Mouse (Mus musculus) hindbrain, embryonic 12.5 days (tissue): Measurements from ENCODE around the gene Ubald1. TPM values are rescaled to one million over a fixed set of nuclear protein-coding genes. Genes with fewer than 3 reads are reported as not detected.

Source experiments
- ATAC-seq: fragments of 200-750 bp; cut with Nextera tagmentation; 2 replicates; pipeline ENCODE4 v1.8.0; 2017; ENCODE audit warnings: moderate TSS enrichment; ENCODE audit not compliant: low FRiP score
- H3K27ac ChIP-seq: fragments of 300-500 bp; sonication (generic); 2 replicates; pipeline ENCODE4 v1.5.1; 2016; ENCODE audit warnings: mild to moderate bottlenecking
- H3K27me3 ChIP-seq: fragments of 300-500 bp; sonication (generic); 2 replicates; pipeline ENCODE4 v1.6.1; 2016; ENCODE audit warnings: mild to moderate bottlenecking
- H3K36me3 ChIP-seq: fragments of 300-500 bp; sonication (generic); 2 replicates; pipeline ENCODE4 v1.6.1; 2016; ENCODE audit warnings: mild to moderate bottlenecking
- H3K4me1 ChIP-seq: fragments of 300-500 bp; sonication (generic); 2 replicates; pipeline ENCODE4 v1.6.1; 2016
- H3K4me2 ChIP-seq: fragments of 300-500 bp; sonication (generic); replicated peaks from 2 replicates; pipeline ENCODE4 v1.6.1; 2016; ENCODE audit warnings: mild to moderate bottlenecking
- H3K4me3 ChIP-seq: fragments of 300-500 bp; sonication (generic); 2 replicates; pipeline ENCODE4 v1.5.1; 2016; ENCODE audit warnings: mild to moderate bottlenecking
- H3K9ac ChIP-seq: fragments of 300-500 bp; sonication (generic); 2 replicates; pipeline ENCODE4 v1.6.1; 2016; ENCODE audit warnings: mild to moderate bottlenecking, moderate library complexity
- H3K9me3 ChIP-seq: fragments of 300-500 bp; sonication (generic); replicated peaks from 2 replicates; pipeline ENCODE4 v1.6.1; 2016; ENCODE audit warnings: mild to moderate bottlenecking
- WGBS: fragments of 180-500 bp; shearing (Covaris S2); methylation state at CpG from one replicate; pipeline ENCODE4 v1.1.7; 2016; 5-methylcytosine and 5-hydroxymethylcytosine counted together
- polyA plus RNA-seq: library from polyadenylated mRNA; unstranded; fragments of >200 nt; fragmentation: Nextera tagmentation; extraction: Ambion mirVana; gene quantifications from 2 replicates; pipeline ENCODE4 v1.2.1, GENCODE M21; 2016

Ubald1 gene
- polyA plus RNA-seq, 1 experiment from 2014 or later: 38.8 TPM

- ATAC-seq: no peak
- no peak overlapping the region for H3K4me2 ChIP-seq
- H3K36me3 ChIP-seq: no peaks in the 10 kb centered on the region
- no peak overlapping the region for H3K9ac ChIP-seq
- H3K27ac ChIP-seq: no peak overlapping the region
- no peaks in the 10 kb centered on the region for H3K9me3 ChIP-seq
- 75% methylated on average over 5 of the region's 5 CpGs for WGBS
- H3K4me1 ChIP-seq: peaks cover 8% of the 10 kb centered on the region; the same call in 1 of the 2 replicates
- no peaks in the 10 kb centered on the region for H3K27me3 ChIP-seq
- H3K4me3 ChIP-seq: no peak overlapping the region
Measured at GRCm38 (mm10) chr16:4896249-4897027, 16.3 kb upstream of the Ubald1 start.

DNA sequence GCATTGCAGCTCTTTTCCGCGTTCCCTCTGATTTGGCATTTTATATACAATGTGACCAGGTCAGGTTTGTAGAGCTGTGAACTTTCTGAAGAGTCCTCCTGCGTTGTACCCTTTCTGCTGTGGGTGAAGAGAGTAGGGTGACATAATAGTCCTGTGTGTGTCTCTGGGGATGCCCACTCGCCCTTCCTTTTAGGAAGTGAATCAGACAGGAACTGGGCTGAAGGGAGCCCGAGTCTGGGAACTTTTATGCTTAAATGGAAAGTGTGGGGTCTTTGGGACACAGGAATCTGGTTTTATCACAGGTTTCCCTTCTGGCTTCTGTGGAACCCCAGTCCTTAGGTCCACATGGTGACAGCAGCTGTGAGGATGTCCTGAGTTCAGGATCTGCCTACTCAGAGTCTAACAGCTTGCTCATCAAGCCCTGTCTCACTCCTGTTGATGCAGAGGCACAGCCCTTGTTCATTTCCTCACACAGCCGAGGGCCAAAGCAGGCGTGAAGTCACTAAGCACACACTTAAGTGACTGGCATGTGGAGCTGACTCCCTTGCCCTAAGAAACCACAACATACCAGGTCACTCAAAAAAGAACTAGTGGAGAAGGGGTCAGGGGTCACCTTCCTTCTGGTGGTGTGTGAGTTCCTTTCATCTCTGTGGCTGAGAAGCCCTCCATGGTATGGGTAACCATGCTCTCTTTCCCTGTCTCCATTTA is 14.2 kb upstream of the Ubald1 start:
- 84% methylated on average over 7 of the region's 7 CpGs for WGBS
- Histone ChIP-seq H3K4me2 (no peak overlapping the region), H3K36me3 (no peaks in the 10 kb centered on the region), H3K4me1 (peaks cover 2% of the 10 kb centered on the region), H3K27me3 (no peaks in the 10 kb centered on the region), H3K4me3 (no peak overlapping the region), H3K9ac (no peak overlapping the region), H3K27ac (no peak overlapping the region), H3K9me3 (no peaks in the 10 kb centered on the region)
- no peak for ATAC-seq

DNA sequence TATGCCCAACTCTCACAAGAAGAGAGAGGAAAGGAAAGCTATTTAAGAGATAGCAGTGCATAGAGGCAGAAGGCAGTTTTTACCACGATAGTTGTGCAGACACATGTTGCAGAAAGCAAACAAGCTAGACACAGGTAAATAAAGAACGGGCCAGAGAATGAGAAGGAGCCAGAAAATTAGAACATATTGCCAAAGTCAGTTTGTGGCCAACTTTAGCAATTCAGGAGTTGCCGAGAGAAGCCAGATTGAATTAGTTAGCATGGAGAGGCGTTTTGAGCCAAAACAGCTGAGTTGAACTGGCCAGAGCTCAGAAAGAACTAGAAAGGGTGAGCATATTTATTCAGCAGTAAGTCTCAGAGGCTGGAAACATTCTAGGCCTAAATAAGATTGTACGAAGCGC is 12.1 kb upstream of the Ubald1 start:
- no peaks in the 10 kb centered on the region for H3K9me3 ChIP-seq
- H3K36me3 ChIP-seq: no peaks in the 10 kb centered on the region
- H3K4me2 ChIP-seq: no peak overlapping the region
- no peak overlapping the region for H3K4me3 ChIP-seq
- H3K27ac ChIP-seq: no peak overlapping the region
- WGBS: 92% methylated on average over 6 of the region's 6 CpGs
- ATAC-seq: no peak
- no peak overlapping the region for H3K9ac ChIP-seq
- no peaks in the 10 kb centered on the region for H3K27me3 ChIP-seq
- peaks cover 13% of the 10 kb centered on the region for H3K4me1 ChIP-seq

DNA sequence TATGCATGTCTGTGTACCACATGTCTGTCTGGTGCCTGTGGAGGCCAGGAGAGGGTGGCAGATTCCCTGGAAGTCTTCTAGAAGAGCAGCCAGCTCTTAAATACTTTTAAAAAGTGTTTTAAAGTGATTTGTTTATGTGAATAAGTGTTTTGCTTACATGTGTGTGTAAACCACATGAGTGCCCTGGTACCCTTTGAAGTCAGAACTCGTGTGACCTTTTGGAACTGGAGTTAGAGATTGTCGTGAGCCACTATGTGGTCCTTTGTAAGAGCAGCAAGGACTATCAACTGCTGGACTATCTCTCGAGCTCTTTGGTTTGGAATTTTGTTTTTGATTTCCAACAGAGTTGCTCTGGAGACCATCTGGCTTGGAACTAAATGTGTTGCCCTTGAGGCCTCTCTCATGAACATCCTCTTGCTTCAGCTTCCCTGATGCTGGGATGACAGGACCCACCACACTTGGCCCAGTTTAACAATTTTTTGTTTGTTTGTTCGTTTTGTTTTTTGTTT is 10.1 kb upstream of the Ubald1 start:
- no peak for ATAC-seq
- H3K27ac ChIP-seq: no peak overlapping the region
- H3K36me3 ChIP-seq: no peaks in the 10 kb centered on the region
- no peak overlapping the region for H3K4me3 ChIP-seq
- no peaks in the 10 kb centered on the region for H3K27me3 ChIP-seq
- no peaks in the 10 kb centered on the region for H3K9me3 ChIP-seq
- H3K4me1 ChIP-seq: peaks cover 18% of the 10 kb centered on the region
- H3K4me2 ChIP-seq: no peak overlapping the region
- H3K9ac ChIP-seq: no peak overlapping the region
- 64% methylated on average over 4 of the region's 4 CpGs for WGBS

- peak overlapping the region; percentile 89 for H3K4me3 ChIP-seq
- H3K9ac ChIP-seq: peak overlapping the region; percentile 88
- WGBS: under 1% methylated on average over 8 of the region's 8 CpGs
- no peaks in the 10 kb centered on the region for H3K27me3 ChIP-seq
- peaks cover 22% of the 10 kb centered on the region for H3K4me1 ChIP-seq
- H3K4me2 ChIP-seq: peak overlapping the region; percentile 85
- H3K36me3 ChIP-seq: no peaks in the 10 kb centered on the region
- no peak for ATAC-seq
- H3K9me3 ChIP-seq: no peaks in the 10 kb centered on the region
- H3K27ac ChIP-seq: peak overlapping the region; percentile 87
Measured at GRCm38 (mm10) chr16:4886690-4887020, 6.5 kb upstream of the Ubald1 start.

DNA sequence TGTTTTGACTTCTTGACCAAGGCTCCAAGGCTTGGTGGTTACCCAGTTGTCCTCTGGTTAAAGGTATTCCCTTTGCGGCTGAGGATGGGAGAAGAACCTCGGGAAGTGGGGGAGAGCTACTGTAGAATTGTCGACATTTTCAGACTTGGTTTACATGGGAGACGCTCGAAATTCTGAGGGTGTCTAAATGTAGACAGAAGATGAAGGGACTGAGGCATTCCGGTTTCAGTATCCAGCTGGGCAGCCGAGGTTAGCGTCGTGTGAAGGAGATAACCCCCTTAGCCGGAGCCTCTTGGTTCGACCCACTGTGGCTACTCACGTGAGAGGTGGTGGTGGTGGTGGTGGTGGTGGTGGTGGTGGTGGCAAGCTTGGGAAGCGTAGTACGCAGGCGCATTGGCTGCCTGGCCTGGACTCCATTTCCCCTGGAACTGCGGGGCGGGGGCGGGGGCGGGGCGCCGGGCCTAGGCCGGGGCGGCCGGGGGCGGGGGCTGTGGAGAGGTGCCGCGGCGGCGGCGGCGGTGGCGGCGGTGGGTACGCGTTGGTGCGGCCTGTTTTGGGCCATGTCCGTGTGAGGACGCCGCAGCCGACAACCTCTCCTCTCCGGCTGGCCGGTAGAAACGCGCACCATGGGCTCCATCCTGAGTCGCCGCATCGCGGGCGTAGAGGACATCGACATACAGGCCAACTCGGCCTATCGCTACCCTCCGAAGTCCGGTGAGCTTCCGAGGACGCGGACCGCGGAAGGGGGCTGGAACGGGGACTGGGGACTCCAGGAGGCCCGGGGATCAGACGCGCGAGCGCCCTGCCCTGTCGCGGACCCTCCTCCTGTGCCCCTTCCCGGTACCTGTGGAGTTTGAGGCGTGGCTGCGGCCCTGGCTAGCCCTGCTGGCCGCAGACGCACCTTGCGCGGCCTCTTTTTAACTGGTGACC is 5.9 kb upstream of the Ubald1 start, which contains the start of gene Mgrn1:
Mgrn1 (plus strand) TSS at position 490 of the 930 bp plus-strand sequence.
- peak within 1 kb of the TSS; percentile 87 for H3K27ac ChIP-seq
- no peaks in the 10 kb centered on the region for H3K36me3 ChIP-seq
- no peaks in the 10 kb centered on the region for H3K9me3 ChIP-seq
- under 1% methylated on average over 62 of the region's 74 CpGs for WGBS
- H3K9ac ChIP-seq: peak within 1 kb of the TSS; percentile 88
- H3K4me1 ChIP-seq: peaks cover 28% of the 10 kb centered on the region
- peak; percentile 92 for ATAC-seq
- peak within 1 kb of the TSS; percentile 89 for H3K4me3 ChIP-seq
- H3K27me3 ChIP-seq: no peaks in the 10 kb centered on the region
- H3K4me2 ChIP-seq: peak within 1 kb of the TSS; percentile 85

DNA sequence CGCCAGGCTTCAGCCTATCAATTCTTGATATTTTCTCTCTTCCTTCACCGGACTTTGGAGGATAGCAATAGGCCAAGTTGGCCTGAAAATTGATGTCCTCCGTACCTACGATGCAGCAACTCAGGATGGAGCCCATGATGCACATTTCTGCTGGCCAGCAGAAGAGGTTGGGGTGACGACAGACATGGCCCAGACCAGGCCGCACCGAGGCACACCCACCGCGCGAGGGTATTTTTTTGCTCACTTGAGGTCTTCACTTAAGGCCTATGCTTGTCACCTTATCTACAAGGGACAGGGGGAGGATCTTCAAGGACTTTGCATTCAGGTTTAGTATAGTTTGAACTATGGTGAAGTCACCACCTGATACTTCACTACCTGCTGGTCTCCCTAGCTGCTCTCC is 4.8 kb upstream of the Ubald1 start:
- Histone ChIP-seq H3K27me3 (no peaks in the 10 kb centered on the region), H3K4me1 (peaks cover 29% of the 10 kb centered on the region), H3K9me3 (no peaks in the 10 kb centered on the region), H3K4me2 (no peak overlapping the region), H3K4me3 (no peak overlapping the region), H3K27ac (no peak overlapping the region), H3K9ac (no peak overlapping the region), H3K36me3 (no peaks in the 10 kb centered on the region)
- no peak for ATAC-seq
- 95% methylated on average over 10 of the region's 10 CpGs for WGBS

GRCm38 (mm10) chr16:4881400-4882351 is 1.6 kb upstream of the Ubald1 start:
- no peaks in the 10 kb centered on the region for H3K9me3 ChIP-seq
- 75% methylated on average over 10 of the region's 10 CpGs for WGBS
- peak overlapping the region; percentile 97 for H3K27ac ChIP-seq
- H3K4me3 ChIP-seq: peak overlapping the region; percentile 87
- H3K27me3 ChIP-seq: no peaks in the 10 kb centered on the region
- H3K4me2 ChIP-seq: peak overlapping the region; percentile 88
- no peaks in the 10 kb centered on the region for H3K36me3 ChIP-seq
- peak overlapping the region; percentile 86 for H3K9ac ChIP-seq
- peaks cover 27% of the 10 kb centered on the region for H3K4me1 ChIP-seq
- no peak for ATAC-seq

DNA sequence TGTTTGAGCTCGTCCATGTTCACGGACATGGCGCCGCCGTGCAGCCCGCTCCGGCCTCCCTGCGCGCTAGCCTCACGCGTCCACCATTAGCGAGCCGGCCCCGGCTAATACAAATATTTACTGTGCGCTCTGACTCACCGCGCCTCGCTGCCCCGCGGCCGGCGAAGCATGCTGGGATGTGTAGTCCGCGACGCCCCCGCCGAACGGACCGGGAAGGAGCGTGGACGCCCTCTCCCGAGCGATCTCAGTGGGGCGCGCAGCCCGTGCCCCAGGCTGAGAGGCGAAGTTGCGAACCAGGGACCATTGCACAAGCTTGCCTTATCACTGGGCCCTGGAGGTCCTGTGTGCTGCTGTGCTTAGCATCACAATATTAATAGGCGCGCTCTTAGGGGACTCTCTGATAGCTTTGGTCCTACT is 399 bp downstream of the Ubald1 start:
- Histone ChIP-seq H3K9me3 (no peaks in the 10 kb centered on the region), H3K4me3 (peak overlapping the region; percentile 87), H3K27ac (peak overlapping the region; percentile 97), H3K9ac (peak overlapping the region; percentile 75), H3K36me3 (peaks cover 17% of the 10 kb centered on the region), H3K27me3 (no peaks in the 10 kb centered on the region), H3K4me2 (peak overlapping the region; percentile 87), H3K4me1 (peaks cover 36% of the 10 kb centered on the region)
- peak; percentile 73 for ATAC-seq
- under 1% methylated on average over 40 of the region's 40 CpGs for WGBS

- no peaks in the 10 kb centered on the region for H3K9me3 ChIP-seq
- H3K4me1 ChIP-seq: peaks cover 36% of the 10 kb centered on the region
- ATAC-seq: peak; percentile 47
- H3K4me2 ChIP-seq: peak overlapping the region; percentile 87
- H3K4me3 ChIP-seq: peak overlapping the region; percentile 87
- peak overlapping the region; percentile 97 for H3K27ac ChIP-seq
- H3K36me3 ChIP-seq: peaks cover 22% of the 10 kb centered on the region
- H3K9ac ChIP-seq: peak overlapping the region; percentile 75
- WGBS: under 1% methylated on average over 52 of the region's 54 CpGs
- no peaks in the 10 kb centered on the region for H3K27me3 ChIP-seq
Measured at GRCm38 (mm10) chr16:4879101-4879707, 911 bp downstream of the Ubald1 start.
